Mouse (Mus musculus): ENCODE results near the gene Mbnl1.

Gene Mbnl1

GRCm38 (mm10) chr3:60519337-60519736 is 46.7 kb downstream of the Mbnl1 start:
- no peak for DNase-seq

GRCm38 (mm10) chr3:60524127-60524526 is 51.5 kb downstream of the Mbnl1 start:
- DNase-seq = no peak

GRCm38 (mm10) chr3:60531286-60531685 is 58.7 kb downstream of the Mbnl1 start:
- DNase-seq = no peak

GRCm38 (mm10) chr3:60531826-60532225 is 59.2 kb downstream of the Mbnl1 start:
- DNase-seq = no peak

- DNase-seq = no peak
Measured at GRCm38 (mm10) chr3:60535224-60535623, 62.6 kb downstream of the Mbnl1 start.

- DNase-seq = no peak
Measured at GRCm38 (mm10) chr3:60537063-60537462, 64.4 kb downstream of the Mbnl1 start.

GRCm38 (mm10) chr3:60538214-60538971 is 65.8 kb downstream of the Mbnl1 start:
- no peak for DNase-seq

GRCm38 (mm10) chr3:60541121-60541520 is 68.5 kb downstream of the Mbnl1 start:
- no peak for DNase-seq

GRCm38 (mm10) chr3:60546196-60546595 is 73.6 kb downstream of the Mbnl1 start:
- peak; percentile 87 for DNase-seq

- no peak for DNase-seq
Measured at GRCm38 (mm10) chr3:60546904-60547303, 74.3 kb downstream of the Mbnl1 start.

- DNase-seq = no peak
Measured at GRCm38 (mm10) chr3:60550492-60550891, 77.9 kb downstream of the Mbnl1 start.

- DNase-seq = no peak
Measured at GRCm38 (mm10) chr3:60551650-60552049, 79.0 kb downstream of the Mbnl1 start.

- DNase-seq = no peak
Measured at GRCm38 (mm10) chr3:60553011-60553410, 80.4 kb downstream of the Mbnl1 start.

GRCm38 (mm10) chr3:60556596-60556995 is 84.0 kb downstream of the Mbnl1 start:
- no peak for DNase-seq

- no peak for DNase-seq
Measured at GRCm38 (mm10) chr3:60558252-60558862, 85.7 kb downstream of the Mbnl1 start.

GRCm38 (mm10) chr3:60559762-60560161 is 87.1 kb downstream of the Mbnl1 start:
- DNase-seq = no peak

- DNase-seq = no peak
Measured at GRCm38 (mm10) chr3:60563529-60564243, 91.1 kb downstream of the Mbnl1 start.

GRCm38 (mm10) chr3:60564244-60564643 is 91.6 kb downstream of the Mbnl1 start:
- no peak for DNase-seq

- DNase-seq = no peak
Measured at GRCm38 (mm10) chr3:60565204-60565603, 92.6 kb downstream of the Mbnl1 start.

GRCm38 (mm10) chr3:60565950-60566349 is 93.3 kb downstream of the Mbnl1 start:
- DNase-seq = no peak

- no peak for DNase-seq
Measured at GRCm38 (mm10) chr3:60568171-60568684, 95.6 kb downstream of the Mbnl1 start.

GRCm38 (mm10) chr3:60568801-60569568 is 96.4 kb downstream of the Mbnl1 start:
- peak; percentile 14 for DNase-seq

- DNase-seq = no peak
Measured at GRCm38 (mm10) chr3:60569781-60570180, 97.2 kb downstream of the Mbnl1 start.
